Mouse (Mus musculus) adrenal gland, postnatal 10 days (tissue): ENCODE results near the gene Dnajc25. TPM values are rescaled to one million over a fixed set of nuclear protein-coding genes. Genes with fewer than 3 reads are reported as not detected.

Source experiments
- total RNA-seq, 2 experiments: library from RNA; stranded (reverse); gene quantifications; 2 replicates each; pipeline ENCODE4 v1.2.3; 2021

Gene Dnajc25
- total RNA-seq, 2 experiments from 2014 or later: 19.1 to 19.4 TPM

Other genes starting within 250 kb of the Dnajc25 start
- under 1 TPM; 0.06 to 0.12 TPM for gene Olfr267, start 207.3 kb upstream of the Dnajc25 start, total RNA-seq
- 100 to 1,000 TPM; 125 to 144 TPM for gene Ecpas, start 82.3 kb upstream of the Dnajc25 start, total RNA-seq
- 1 to 10 TPM; 2.1 to 2.9 TPM for gene Zkscan16, start 51.4 kb upstream of the Dnajc25 start, total RNA-seq
- gene Ptgr1, start 7.9 kb upstream of the Dnajc25 start, total RNA-seq: 10 to 100 TPM; 15.9 to 16.9 TPM
- 1 to 10 TPM; 5.9 to 9.1 TPM for gene Gm20503, start 8.1 kb downstream of the Dnajc25 start, total RNA-seq
- gene Gng10, start 40.0 kb downstream of the Dnajc25 start, total RNA-seq: 10 to 100 TPM; 36.0 to 37.3 TPM
- gene AI481877, start 143.9 kb downstream of the Dnajc25 start, total RNA-seq: under 1 TPM in 1 of 2 experiments, not detected in 1; 0.15 TPM
- gene Ugcg, start 194.2 kb downstream of the Dnajc25 start, total RNA-seq: 10 to 100 TPM; 36.0 to 45.7 TPM